Mouse (Mus musculus) urinary bladder, adult 2 months (tissue): Measurements from ENCODE around the gene Rtraf. TPM values are rescaled to one million over a fixed set of nuclear protein-coding genes. Genes with fewer than 3 reads are reported as not detected.
A peak's percentile ranks its signal among the peaks of the same experiment; 100 is the strongest.
"Not testable (repeated sequence)": the region's sequence is repeated elsewhere in the genome, so short reads cannot be mapped to it uniquely, and the experiment has no call there.

Experiments
- DNase-seq: peaks from one replicate; pipeline ENCODE4 v3.0.0; 2022; ENCODE audit warnings: low spot score
- polyA plus RNA-seq: library from polyadenylated mRNA; depleted of rRNA; stranded (reverse); fragments of >200 nt; gene quantifications from 2 replicates; pipeline ENCODE4 v1.2.3, GENCODE M21; 2012; rRNA removed

The Rtraf gene
- polyA plus RNA-seq, result 109 and 133 TPM in 2 replicates

DNA sequence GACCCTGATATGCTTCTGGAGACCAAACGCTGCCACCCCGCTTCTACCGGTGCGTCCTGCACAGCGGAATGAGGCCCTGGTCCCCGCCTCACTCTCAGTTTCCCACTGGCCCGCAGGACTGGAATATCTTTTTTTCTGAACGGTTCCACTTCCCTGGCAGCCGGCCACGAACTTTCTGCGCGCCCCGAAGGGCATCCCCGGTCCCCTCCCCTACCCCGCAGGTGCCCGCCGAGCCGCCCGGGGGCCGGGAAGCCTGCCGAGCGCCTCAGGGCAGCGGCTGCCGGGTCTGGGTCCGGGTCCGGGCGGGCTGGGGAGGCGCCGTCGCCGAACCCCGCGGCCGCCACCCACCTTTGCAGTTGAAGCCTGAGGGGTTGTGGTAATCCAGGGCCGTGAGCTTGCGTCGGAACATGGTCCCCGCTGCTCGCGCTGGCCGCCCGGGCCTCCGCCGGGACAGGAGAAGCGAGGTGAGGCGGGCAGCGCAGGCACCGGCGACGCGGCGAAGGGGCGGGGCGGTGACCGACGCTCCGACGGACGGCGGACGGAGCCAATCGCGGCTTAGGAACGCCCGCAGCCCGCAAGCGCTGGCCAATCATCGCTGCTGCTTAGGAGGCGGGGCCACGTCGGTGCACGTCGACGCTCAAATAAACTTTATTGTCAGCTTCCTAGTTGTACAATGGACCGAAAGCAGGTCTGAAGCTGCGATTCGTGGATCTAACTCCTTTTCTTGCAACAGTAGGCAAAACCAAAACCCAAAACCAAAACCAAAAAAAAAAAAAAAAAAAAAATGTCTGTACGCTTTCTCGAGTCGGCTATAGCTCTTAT, at the start of gene Rtraf:
TSS of gene Rtraf (minus strand) at position 504 of the 822 bp plus-strand sequence.
- peak; percentile 88 for DNase-seq

DNA sequence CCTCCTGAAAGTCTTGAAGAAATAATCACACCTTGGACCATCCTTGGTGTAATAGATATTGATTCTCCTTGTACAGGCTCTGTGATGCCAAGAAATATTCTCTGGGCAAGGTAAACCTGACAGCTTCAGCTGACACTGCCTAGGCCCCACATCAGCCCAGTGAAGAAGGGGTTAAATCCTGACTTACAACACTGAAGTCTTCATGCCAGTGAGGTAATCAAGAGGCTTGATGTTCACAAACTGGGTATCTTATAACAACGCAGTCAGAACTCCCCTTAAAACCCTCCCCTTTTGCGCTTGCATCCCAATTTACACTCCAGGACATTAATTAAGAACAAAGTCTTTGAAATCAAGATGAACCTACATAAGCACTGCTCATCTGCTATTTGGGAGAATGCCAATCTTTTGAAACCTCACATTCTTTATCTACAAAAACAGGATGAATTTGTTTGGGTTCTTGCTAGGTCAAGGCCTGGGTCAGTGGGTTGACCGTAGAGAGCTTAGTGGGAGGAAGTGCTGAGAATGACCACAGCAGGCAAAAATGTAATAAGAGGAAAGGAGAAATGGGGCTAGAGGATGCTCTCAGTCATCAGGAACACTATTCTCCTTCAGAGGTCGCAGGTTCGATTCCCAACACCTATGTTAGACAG, 43.8 kb upstream of the Rtraf start:
- DNase-seq, result no peak

DNA sequence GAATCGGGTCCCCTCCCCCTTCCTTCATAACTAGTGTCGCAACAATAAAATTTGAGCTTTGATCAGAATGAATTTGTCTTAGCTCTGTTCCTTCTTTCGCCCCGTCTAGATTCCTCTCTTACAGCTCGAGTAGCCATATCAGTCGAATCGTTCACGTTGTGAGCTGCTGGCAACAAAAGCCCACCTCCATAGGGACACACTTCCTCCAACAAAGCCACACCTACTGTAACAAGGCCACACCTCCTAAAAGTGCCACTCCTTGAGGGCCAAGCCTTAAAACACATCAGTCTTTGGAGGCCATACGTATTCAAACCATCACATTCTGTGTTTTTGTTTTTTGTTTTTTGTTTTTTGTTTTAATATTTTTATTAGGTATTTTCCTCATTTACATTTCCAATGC, 41.5 kb upstream of the Rtraf start:
- not testable (repeated sequence) for DNase-seq

DNA sequence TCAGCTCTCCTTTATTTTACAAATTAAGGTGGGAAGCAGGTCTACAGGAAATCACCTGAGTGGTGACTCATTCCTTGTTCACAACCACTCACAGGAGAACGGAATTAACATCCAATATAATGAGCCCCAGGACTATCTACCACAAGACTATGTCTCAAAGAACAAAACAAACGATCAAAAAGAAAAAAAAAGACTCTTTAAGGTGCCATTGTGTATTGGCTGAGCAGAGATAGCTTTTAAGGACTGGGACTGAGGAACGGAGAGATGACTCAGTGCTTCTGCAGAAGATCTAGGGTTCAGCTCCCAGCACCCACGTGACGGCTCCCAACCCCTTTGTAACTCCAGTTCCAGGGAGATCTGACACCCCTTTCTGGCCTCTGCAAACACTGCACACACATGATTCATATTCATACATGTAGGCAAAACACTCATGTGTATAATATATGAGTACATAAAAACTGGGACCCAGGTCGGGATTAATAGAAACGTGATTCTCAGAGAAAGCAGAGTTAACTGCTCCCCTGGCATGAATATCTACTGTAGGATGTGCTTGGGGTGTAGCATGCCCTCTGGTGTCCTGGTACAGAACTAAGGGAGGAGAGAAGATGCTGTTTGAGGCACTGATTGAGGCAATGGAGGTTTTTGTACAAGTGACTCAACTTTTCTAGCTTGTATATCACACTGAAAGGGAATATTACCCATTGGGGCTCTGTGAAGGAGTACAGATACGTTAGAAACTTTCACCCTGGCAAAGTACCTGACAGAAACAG, 37.9 kb upstream of the Rtraf start:
- DNase-seq, result no peak

DNA sequence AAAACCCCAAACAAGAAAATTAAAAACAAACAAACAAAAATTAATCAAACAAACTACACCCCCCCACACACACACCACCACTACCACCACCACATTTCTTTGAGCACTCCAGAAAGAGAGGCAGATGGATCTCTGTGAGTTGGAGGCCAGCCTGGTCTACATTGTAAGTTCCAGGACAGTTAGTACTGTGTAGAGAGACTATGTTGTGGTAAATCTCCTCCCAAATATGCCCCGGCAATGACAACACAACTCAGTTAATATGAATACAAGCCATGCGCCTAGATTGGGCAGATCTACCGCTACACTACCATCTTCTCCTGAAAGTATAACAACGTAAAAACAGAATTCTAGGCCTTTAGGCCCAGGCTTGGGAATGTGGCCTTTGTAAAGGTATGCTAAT, 36.7 kb upstream of the Rtraf start:
- no peak for DNase-seq

DNA sequence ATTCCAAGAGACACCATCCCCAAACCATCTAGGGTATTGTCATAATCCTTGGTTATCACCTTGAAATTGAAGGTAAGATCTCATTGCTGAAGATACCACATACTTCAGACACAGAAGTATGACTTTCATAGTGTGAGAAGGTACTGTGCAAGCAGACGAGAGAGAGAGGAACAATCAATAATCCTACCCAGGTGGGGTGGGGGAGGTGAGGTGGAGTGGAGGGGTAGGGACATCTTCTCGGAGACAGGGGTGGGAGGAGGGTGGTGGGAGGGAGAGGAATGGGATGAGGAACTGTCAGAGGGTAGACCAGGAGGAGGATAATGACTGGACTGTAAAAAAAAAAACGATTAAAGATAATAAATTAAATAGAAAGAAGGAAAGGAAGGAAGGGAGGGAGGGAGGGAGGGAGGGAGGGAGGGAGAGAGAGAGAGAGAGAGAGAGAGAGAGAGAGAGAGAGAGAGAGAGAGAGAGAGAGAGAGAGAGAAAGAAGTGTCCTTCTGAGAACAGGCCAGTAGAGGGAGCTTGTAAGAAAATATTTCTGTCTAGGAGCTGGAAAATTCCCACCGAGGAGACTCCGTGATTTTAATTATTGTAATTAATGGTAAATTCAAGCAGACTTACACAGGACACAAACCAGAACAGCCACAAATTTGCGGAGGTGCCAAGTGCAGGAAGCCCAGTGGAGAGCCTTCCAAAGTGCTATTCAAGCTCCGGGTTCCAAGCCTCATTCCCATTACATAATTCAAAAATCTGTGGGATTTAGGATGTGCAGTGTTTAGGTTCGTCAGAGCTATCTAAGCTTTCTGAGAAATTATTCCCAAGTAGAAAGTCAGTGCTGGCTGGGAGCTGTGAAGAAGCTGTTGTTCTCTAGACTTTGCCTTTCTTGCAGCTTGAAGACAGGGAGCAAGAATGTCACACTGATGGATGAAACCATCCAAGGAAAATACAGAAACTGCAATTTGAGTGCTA, 35.5 kb upstream of the Rtraf start:
- DNase-seq, result no peak

DNA sequence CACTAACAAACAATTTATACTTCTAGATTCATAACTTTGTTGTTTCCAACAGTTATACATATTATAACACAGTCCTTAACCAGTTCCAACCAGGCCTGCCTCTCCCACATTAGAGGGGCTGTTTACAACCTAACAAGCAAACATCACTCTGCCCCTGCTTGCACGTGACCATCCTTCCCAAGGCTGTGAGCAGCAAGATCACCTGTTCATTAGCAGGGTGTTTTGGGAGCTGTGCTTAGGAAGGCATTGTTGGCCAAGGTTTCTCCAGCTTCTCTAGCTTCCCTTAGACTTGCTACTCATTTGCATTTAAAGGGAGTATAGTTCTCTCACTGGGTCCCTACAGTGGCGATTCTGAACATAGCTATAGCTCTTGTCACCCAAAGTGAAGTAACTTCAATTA, 34.7 kb upstream of the Rtraf start:
- no peak for DNase-seq

DNA sequence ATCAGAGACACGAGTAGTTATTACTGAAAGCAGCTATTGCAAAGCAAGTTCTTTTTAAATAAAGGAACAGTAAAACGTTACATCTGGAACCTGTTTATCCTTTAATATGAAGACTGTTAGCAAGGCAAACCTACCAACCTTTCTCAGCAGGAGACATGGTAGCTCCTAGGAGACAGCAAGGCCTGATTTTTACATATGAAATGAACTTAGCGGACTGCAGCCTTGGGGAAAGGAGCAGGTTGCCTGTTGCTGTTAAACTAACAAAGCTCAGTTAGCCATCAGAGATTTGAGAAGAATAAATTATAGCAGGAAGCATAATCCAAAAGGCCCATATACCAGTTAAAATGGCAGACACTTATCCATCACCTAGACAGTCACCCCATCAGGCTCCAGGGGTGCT, 29.8 kb upstream of the Rtraf start:
- no peak for DNase-seq

DNA sequence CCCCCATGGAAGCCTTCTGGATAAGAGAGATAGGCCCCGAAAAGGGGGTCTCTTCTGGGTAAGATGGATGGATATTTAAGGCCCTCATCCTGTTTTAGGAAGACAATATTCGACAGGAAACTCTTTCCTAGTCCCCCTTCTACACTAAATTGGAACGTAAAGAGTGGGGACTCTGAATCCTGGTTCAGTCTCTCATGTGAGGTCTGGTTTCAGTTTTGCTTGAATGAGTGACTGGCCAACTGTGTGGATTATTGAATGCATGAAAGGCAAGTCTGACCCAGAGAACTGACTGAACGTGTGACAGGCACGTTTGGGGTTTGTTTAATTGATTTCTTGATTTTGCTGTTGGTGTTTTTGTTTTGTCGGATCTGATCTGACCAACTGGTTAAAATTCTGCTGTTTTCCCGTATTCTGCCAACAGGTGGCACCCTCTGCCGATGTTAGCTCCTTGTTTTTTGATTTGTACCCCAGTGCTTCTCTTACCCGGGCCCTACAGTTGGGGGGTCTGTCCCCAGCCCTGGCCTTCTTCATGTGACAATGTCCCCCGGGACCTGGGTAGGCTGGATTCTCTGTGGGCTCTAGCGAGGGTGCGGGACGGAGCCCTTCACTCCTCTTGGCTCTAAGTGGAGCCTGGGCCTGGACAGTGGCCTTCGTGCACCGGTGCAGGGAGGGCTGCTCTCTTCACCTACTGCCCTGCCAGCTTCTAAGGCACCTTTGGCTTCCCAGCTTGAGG, 16.1 kb upstream of the Rtraf start:
- DNase-seq, result no peak

DNA sequence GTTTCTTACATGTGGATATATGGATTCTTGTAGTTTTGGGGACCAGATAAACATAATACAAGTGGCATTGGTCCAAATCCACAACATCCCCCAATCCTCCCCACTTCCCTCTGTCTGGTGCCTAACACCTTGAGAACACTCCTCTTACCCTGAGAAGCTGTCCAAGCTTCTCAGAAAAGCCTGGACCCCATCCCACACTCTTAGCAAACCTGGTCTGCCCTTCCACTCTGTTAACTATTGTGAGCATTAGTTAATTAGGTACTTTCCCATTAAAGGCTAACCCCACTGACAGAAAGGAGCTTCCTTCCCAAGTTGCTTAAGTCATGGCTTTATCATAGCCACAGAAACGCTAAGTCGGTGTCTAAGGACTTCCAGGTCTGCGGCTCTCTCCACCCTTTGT, 12.7 kb upstream of the Rtraf start:
- DNase-seq, result no peak

DNA sequence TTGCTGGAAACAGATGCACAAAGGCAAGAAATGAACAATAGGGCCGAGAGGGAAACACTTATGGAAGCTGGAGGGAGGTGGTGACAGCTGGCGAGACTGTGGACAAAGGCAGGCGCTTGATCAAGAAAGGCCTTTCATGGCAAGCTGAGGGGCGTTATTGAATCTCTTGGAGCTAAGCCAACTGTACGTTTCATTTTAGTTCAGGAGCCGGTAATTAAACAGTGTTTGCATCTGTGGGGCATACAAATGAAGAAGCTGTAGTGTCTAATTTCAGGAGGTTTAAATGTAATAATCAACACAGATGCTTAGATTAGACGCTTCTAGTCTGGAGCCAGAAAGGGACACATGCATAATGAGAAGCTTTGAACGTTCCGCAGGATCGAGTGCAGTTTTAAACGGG, 1.9 kb upstream of the Rtraf start:
- no peak for DNase-seq

DNA sequence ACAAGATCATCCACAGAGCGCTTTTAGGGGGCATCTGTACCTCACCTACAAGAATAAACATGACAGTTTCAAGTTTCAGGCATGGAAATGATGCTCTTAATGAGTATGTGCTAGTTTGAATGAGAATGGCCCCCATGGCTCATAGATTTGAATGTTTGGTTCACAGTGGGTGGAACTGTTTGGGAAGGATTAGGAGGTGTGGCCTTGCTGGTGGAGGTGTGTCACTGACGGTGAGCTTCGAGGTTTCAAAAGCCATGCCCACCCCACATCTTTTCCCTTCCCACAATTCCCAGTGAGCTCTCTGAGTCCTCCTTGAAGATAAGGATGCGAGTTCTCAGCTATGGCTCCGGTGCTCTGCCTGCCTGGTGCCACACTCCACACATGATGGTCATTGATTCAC, 1.9 kb downstream of the Rtraf start:
- no peak for DNase-seq

DNA sequence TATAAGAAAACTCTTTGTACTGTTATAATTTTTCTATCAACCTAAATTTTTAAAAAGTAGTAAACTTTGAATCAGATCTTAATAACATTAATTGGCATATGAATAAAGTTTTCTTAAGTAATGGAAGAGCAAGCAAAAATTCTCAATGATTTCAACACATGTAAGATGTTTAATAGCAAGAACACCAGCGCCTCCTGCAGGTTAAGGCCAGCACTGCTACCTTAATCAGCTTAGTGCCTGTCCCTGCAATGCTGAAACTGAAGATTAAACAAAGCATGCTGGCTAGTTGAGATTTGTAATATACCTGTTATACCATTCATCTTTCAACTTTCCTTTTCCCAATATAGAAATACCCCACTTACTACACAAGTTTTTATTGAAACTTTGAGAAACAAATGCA, 5.7 kb downstream of the Rtraf start:
- peak; percentile 43 for DNase-seq

DNA sequence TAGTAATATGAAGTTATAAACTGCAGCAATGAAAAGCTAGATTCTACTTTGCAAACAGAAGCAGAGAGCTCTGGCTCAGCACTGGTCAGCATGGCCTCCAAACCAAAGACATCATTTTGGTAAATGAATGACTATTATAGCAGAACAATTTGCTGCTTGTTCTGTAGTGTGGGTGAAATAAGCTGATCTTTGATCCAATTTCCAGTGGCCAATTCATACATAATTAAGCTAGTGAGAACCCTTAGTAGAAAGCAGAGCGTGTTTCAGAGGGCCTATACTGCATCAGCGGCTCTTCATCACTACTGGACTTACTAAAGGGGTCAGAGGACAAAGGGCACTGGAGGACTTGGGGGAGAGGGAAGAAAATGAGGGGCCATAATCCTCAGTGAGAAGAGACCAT, 10.6 kb downstream of the Rtraf start:
- no peak for DNase-seq

DNA sequence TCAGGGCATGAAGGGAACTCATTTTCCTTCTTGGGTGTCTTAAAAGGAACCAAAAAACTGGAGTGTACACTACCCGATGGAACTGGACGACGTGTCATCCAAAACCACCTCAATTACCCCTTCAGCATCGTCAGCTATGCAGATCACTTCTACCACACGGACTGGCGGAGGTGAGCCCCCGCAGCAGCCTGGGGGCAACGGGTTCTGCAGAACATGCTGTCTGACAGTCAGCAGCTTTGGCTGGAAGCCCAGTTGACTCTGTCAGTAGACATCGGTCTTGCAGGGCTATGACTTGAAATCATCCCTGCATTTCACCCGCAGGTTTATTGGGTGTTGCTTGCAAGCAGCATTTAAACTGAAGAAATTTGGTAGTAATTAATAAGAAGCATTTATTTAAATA, 13.7 kb downstream of the Rtraf start:
- DNase-seq, result no peak

DNA sequence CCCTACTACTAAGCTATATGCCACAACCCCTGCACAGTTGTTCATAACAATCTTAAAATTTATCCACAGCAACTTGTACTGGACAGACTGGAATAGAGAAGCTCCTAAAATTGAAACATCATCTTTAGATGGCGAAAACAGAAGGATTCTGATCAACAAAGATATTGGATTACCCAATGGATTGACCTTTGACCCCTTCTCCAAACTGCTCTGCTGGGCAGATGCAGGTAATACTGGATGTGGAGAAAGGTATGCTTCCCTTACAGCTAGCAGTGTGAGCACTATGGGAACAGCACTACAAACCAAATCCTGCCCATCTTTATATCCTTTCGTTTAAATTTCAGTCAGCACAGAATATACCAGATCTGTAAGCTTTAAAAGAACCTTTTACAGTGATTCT, 15.8 kb downstream of the Rtraf start:
- DNase-seq, result no peak

DNA sequence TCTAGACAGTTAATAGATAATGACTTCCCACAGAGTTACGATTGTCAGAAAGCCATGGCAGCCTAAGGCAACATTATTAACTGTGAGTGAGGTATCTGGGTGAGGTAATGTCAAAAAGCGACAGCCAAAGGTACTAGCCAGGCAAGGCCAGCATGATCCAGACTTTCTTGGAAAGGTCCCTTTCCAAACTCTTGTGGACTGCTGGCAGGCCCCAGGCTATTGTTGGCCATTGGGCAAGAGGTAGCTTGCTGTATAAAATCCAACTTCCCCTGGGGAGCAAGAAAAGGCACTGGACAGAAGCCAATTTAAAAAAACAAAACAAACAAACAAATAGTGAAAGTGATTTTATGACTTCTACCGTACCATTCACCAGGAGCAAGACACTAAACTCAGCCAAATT, 16.3 kb downstream of the Rtraf start:
- DNase-seq, result no peak

DNA sequence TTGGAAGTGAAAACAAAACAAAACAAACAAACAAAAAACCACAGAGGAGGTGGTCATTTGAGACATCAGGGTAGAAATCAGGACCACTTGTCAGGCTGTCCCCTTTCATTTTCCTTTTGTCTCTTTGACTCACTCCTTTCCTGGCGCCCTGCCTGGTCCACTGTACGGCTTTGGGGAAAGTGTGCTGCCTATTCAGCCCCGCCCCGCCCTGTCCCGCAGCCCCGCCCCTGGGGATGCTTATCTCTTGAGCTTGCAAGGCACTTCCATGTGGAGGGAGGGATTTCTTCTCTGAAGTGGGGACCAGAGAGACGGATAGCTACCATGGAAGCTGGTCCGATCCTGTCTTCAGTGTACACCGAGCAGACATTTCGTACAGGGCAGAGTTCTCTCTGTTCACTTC, 20.0 kb downstream of the Rtraf start:
- no peak for DNase-seq

DNA sequence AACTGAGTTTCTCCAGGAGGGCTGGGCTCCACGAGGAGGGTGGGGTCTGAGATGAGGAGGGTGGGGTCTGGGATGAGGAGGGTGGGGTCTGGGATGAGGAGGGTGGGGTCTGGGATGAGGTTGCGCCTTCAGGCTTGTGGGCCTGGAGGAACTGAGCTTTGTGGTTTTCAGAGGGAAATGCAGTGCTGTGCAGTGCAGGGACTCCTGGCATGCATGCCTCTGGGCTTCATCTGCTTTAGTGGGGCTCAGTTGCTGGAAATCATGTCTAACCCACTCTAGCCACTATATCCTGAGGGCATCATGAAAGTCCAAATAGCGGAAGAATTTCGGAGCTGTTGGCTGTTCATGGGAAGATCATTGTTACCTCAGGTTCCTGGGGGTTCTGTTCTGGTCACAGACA, 20.4 kb downstream of the Rtraf start:
- no peak for DNase-seq

DNA sequence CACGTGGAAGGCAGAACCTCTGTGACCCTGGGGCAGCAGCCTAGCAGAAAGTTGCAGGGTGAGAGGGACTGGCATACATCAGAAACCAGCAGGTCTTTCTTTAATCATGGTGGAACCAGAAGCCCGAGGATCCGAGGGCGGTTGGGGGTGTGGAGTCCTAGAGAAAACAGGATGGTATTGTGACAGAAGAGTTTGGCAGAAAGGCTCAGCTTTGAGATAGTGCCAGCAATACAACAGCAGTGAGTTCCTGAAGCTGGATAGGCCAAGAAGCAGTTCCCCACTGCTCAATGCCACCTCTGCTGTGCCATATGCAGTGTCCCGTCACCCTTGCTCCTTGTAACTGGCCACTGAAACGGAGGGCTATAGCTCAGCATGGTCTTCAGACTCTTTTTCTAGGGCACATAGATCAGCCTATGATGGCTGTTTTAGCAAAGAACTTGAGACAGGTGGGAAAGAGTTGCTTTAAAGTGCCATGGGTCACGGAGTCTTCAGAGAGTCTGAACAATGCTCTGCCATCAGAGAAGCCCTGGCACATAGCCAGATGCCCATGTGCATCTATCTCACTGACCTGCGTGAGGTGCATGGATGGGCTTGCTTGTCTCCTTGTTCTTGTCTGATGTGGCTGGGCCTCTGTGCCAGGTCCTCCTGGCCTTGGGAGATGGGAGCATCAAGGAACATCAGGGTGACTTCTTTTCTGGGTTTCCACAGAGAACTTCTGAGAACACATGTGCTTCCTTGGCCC, 22.0 kb downstream of the Rtraf start:
- no peak for DNase-seq
